ENCODE assay signal across 11 mouse cellular contexts in genomic region chr4:35125299-35125777, GRCm38 (mm10). TPM values are rescaled to one million over a fixed set of nuclear protein-coding genes. Genes with fewer than 3 reads are reported as not detected.
A peak's percentile ranks its signal among the peaks of the same experiment; 100 is the strongest.
DNase-seq lines count a peak whose midpoint lies in the region; ATAC-seq lines count a peak whose summit lies in the region.
"Had no signal": no experiment of that assay in that cellular context is flagged by ENCODE, and none has a peak within 500 bp of the region (broad histone marks: within the 10 kb centered on the region; RNA-seq: fewer than 3 reads in every experiment).

No protein-coding gene starts in this region.

- WGBS in kidney, embryonic 15.5 days, result 21% methylated on average over 5 of the region's 6 CpGs
- WGBS in forebrain, embryonic 10.5 days, result 1% methylated on average over 6 of the region's 6 CpGs
- 9% methylated on average over 6 of the region's 6 CpGs for WGBS in limb, embryonic 12.5 days

- peak overlapping the region; percentile 48; the same call in 1 of the 2 replicates for H3K27ac ChIP-seq in kidney, embryonic 15.5 days
- peak overlapping the region; percentile 80 for H3K27ac ChIP-seq in forebrain, embryonic 10.5 days
- no peak overlapping the region for H3K27ac ChIP-seq in limb, embryonic 12.5 days

- H3K4me1 ChIP-seq in kidney, embryonic 15.5 days, result peaks cover 66% of the 10 kb centered on the region
- peaks cover 84% of the 10 kb centered on the region for H3K4me1 ChIP-seq in forebrain, embryonic 10.5 days
- H3K4me1 ChIP-seq in limb, embryonic 12.5 days (replicated peaks), result peaks cover 36% of the 10 kb centered on the region

- no peak overlapping the region for H3K4me3 ChIP-seq in kidney, embryonic 15.5 days (replicated peaks)
- peak overlapping the region; percentile 26 for H3K4me3 ChIP-seq in forebrain, embryonic 10.5 days
- H3K4me3 ChIP-seq in limb, embryonic 12.5 days (replicated peaks), result no peak overlapping the region
- H3K4me3 ChIP-seq: megakaryocyte, embryonic 14.5 days had no signal

- H3K36me3 ChIP-seq in kidney, embryonic 15.5 days, result no peaks in the 10 kb centered on the region
- no peaks in the 10 kb centered on the region for H3K36me3 ChIP-seq in forebrain, embryonic 10.5 days (replicated peaks)
- no peaks in the 10 kb centered on the region for H3K36me3 ChIP-seq in limb, embryonic 12.5 days

- intact Hi-C loops in left cerebral cortex, postnatal 25 days (cut with DNase I), result no loop called here

- H3K9me3 ChIP-seq in kidney, embryonic 15.5 days (replicated peaks), result no peaks in the 10 kb centered on the region
- H3K9me3 ChIP-seq in forebrain, embryonic 10.5 days, result no peaks in the 10 kb centered on the region
- no peaks in the 10 kb centered on the region for H3K9me3 ChIP-seq in limb, embryonic 12.5 days
- H3K9me3 ChIP-seq: megakaryocyte, embryonic 14.5 days had no signal

- H3K4me2 ChIP-seq in kidney, embryonic 15.5 days, result no peak overlapping the region
- H3K4me2 ChIP-seq in limb, embryonic 12.5 days, result peak overlapping the region; percentile 8; the same call in 1 of the 2 replicates

- H3K9ac ChIP-seq in kidney, embryonic 15.5 days, result no peak overlapping the region
- no peak overlapping the region for H3K9ac ChIP-seq in limb, embryonic 12.5 days (replicated peaks)

- ATAC-seq in kidney, embryonic 15.5 days (replicated peaks; ENCODE audit: low FRiP score), result no peak
- ATAC-seq in limb, embryonic 12.5 days (ENCODE audit: insufficient number of reproducible peaks, insufficient read depth, low FRiP score, low TSS enrichment, low read depth), result no peak

- DNase-seq in kidney, adult 8-10 months, result no peak
- peak; percentile 77 for DNase-seq in forebrain, embryonic 10.5 days (ENCODE audit: extremely low spot score, low spot score)
- peak; percentile 71 for DNase-seq in retina, embryonic 14.5 days (ENCODE audit: low spot score)
- DNase-seq in left cerebral cortex, postnatal 25 days (ENCODE audit: low spot score in 2 of 2), result no peak
- DNase-seq in heart, adult 9 months (ENCODE audit: low spot score in 2 of 2), result no peak
- DNase-seq in layer of hippocampus, adult 9-10 months (ENCODE audit: low spot score), result no peak
- DNase-seq: kidney, postnatal 36 days had no signal

- peaks cover 12% of the 10 kb centered on the region; the same call in 1 of the 2 replicates for H3K27me3 ChIP-seq in kidney, embryonic 15.5 days
- H3K27me3 ChIP-seq in forebrain, embryonic 10.5 days (ENCODE audit: poor library complexity, severe bottlenecking), result peaks cover 7% of the 10 kb centered on the region; the same call in 1 of the 2 replicates
- H3K27me3 ChIP-seq in limb, embryonic 12.5 days, result no peaks in the 10 kb centered on the region
- H3K27me3 ChIP-seq: megakaryocyte, embryonic 14.5 days had no signal

RNA-seq across cellular contexts. Expression of gene Ifnk, which starts 26.5 kb away (rescaled TPM):
- 0.28 TPM in 1 of 2 replicates, not detected in the other for polyA plus RNA-seq in kidney, embryonic 15.5 days (2015; fragmentation: Nextera tagmentation; extraction: Ambion mirVana)
- 0.39 and 0.67 TPM in 2 replicates for polyA plus RNA-seq in forebrain, embryonic 10.5 days (2016; fragmentation: Nextera tagmentation; extraction: Ambion mirVana)
- polyA plus RNA-seq in limb, embryonic 12.5 days (2016; fragmentation: Nextera tagmentation; extraction: Ambion mirVana), result 0.26 and 0.28 TPM in 2 replicates
- not detected for total RNA-seq in left cerebral cortex, postnatal 25 days (2021)
- polyA plus RNA-seq: testis, adult 2 months had no signal

RNA-seq across cellular contexts. Expression of gene Mob3b, which starts 31.9 kb away (rescaled TPM):
- polyA plus RNA-seq in kidney, embryonic 15.5 days (2015; fragmentation: Nextera tagmentation; extraction: Ambion mirVana), result 14.7 and 15.4 TPM in 2 replicates
- polyA plus RNA-seq in forebrain, embryonic 10.5 days (2016; fragmentation: Nextera tagmentation; extraction: Ambion mirVana), result 20.3 and 24.1 TPM in 2 replicates
- polyA plus RNA-seq in limb, embryonic 12.5 days (2016; fragmentation: Nextera tagmentation; extraction: Ambion mirVana), result 14.3 and 15.1 TPM in 2 replicates
- total RNA-seq in left cerebral cortex, postnatal 25 days (2021), result 1 to 10 TPM; 4.6 to 6.8 TPM

Comparison
In these comparisons a context has a peak if more than half of its experiments do, and no peak if none do; other contexts are left out.
1. DNase-seq: peak in forebrain, embryonic 10.5 days (single experiment) and retina, embryonic 14.5 days (single experiment); none in kidney, adult 8-10 months (0 of 2), left cerebral cortex, postnatal 25 days (0 of 2), heart, adult 9 months (0 of 2) and layer of hippocampus, adult 9-10 months (single experiment).